Mouse (Mus musculus) layer of hippocampus, adult 8-10 months (tissue): ENCODE measurements around the gene Gabpb1. TPM values are rescaled to one million over a fixed set of nuclear protein-coding genes. Genes with fewer than 3 reads are reported as not detected.

ENCODE experiments used
- DNase-seq, 2 experiments: peaks; one replicate each; pipeline ENCODE4 v3.0.0; 2022; ENCODE audit warnings: low spot score in 2 of 2
- total RNA-seq, 4 experiments: library from RNA; stranded (reverse); gene quantifications; 2 replicates each; pipeline ENCODE4 v1.2.4; 2022

Gabpb1 gene
- 10 to 100 TPM; 16.1 to 23.4 (median 21.3) TPM for total RNA-seq

DNA sequence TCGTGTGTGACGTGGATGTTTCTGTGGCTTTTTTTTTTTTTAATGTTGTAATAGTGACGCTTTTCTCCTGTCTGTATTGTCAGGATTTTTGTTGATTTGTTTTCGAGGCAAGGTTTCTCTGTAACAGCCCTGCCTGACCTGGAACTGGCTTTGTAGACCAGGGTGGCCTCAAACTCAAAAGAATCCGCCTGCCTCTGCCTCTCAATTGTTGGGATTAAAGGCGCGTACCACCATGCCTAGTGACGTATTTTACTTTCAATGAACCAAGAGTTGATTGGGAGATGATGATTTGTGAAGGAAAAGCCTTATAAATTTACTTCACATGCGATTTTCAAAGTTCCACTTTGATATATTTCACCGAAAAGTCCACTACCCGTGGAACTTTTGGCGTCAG, at the start of gene Gabpb1:
Gene Gabpb1 (minus strand): TSS at position 216 of the 394 bp plus-strand sequence.
- DNase-seq, result no peak

DNA sequence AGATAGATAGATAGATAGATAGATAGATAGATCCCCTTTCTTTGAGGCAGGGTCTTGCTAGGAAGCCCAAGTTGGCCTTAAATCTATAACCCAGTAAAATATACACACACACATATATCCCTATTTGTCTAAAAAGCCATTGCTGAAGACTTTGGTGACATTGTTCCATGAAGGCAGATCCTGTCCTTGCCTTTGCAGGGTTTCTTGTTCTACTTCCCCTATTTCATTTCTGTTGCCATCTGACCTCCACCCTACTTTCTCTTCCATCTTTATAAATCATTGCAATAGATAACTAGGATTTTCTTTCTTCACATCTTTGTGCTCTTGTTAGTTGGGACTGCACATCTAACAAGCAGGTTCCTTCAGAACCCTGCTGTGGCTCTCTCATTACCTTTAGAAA, 36.8 kb upstream of the Gabpb1 start:
- no peak for DNase-seq

DNA sequence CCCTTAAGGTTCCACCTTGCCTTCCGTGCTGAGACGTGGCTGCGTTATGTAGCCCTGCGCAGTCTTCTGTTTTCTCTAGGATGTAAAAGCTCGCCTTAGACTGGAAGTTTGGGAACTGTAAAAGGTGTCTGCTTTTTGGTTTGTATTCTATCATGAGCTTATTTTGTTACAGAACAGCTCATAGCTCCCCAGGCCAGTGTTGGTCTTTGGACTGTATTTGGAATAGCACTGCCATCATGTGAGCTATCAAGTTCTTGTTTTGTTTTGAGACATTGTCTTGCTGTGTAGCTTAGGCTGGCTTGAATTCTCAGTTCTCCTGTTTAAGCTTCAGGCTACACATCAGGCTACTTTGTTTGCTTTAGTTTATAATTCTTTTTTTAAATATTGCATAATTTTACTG, 36.4 kb upstream of the Gabpb1 start:
- no peak for DNase-seq

DNA sequence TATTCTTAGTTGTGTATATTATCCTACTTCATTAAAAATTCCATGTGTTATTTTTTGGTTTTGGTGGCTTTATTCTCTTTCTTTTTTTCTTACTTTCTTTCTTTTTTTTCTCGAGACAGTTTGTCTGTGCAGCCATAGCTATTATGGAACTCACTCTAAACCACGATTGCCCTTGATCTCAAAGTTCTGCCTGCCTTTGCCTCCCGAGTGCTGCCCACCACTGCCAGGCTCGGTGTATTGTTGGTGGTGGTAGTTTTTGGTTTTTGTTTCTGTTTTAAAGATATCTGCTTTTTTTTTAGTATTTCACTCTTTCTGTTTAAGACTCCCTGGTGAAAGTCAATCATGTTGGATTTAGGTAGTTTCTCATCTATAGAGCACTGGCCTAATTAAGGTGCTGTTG, 32.2 kb upstream of the Gabpb1 start:
- no peak for DNase-seq

DNA sequence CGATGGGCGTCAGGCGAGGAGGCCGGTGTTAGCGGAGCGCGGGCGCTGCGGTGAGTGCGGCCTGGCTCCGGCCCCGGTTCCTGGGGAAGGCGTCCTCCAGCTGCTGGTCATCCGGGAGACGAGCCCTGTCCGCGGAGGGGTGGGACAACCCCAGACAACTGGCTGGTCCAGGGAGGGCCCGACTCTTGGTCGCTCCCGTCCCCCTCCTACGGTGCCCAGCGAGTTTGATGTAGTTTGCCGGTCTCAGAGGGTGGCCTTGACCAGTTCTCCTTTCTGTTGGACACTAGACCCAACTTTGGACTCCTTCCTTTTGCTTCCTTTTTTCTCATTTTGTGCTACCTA, 31.3 kb upstream of the Gabpb1 start:
- DNase-seq, result no peak

DNA sequence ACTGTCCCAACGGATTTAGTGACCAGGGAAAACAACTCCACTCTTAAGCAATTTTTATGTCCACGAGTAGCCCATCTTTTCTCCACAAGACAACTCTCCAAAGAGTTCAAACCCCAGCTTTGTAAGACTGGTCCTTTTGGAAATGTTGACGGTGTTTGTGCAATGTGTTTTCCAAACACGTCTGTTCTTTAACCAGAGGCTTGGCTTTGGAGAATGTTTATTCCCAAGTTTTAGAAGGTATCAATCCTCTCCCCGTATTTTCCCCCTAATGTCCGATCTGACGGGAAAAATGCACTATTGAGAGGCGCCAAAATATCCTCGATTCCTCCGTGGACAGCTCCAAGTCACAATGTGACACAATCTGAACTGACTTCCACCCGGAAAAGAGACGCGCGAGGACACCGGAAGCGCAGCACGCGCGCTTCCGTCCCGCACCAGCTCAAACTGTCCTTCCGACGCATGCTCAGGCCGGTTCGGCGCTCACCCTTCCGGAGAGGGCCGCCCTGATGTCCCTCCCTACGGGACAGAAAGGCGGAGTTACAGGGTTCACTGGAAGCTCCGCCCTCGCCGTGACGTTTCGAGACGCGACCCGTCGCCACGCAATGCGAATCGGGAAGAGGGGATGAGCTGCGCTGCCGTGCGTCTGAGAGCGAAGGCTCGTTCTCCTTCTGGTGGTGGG, 30.8 kb upstream of the Gabpb1 start, which contains the start of gene Usp8:
Gene Usp8 (plus strand): TSS at position 570 of the 679 bp plus-strand sequence.
- peak; percentile 97 to 98 for DNase-seq

DNA sequence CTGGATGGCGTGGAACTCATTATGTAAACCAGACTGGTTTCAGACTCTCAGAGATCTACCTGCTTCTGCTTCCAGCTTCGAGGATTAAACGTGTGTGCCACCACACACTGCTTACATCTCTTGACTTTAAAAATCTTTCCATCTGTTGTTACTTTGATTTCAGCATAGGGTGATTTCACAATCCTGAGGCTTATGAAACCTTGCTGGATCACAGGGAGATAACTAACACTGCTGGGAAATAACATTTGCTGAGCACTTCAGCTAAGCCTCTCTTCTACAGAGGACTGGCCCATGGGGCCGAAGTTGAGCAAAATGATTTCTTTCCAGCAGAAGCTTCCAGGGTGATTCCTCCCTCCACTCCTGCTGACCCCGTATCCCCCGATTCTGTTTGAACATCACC, 19.1 kb upstream of the Gabpb1 start:
- DNase-seq, result no peak

DNA sequence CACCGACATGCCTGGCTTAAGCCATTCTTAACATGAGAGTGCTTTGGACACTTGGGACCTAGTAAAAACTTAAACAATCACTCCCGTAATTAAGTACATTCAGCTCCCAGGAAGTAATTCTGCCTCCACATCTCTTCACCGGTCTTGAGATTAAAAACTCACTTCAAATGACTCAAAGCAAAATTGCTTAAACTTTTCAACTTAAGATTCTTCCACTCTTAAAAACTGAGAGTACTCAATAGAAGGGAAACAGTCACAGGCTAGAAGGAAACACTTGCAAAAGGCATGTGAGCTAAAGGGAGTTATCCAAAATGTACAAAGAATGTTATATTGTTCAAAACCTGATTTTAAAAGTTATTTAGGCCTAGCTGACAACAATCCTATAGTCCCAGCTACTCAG, 15.2 kb upstream of the Gabpb1 start:
- no peak for DNase-seq

DNA sequence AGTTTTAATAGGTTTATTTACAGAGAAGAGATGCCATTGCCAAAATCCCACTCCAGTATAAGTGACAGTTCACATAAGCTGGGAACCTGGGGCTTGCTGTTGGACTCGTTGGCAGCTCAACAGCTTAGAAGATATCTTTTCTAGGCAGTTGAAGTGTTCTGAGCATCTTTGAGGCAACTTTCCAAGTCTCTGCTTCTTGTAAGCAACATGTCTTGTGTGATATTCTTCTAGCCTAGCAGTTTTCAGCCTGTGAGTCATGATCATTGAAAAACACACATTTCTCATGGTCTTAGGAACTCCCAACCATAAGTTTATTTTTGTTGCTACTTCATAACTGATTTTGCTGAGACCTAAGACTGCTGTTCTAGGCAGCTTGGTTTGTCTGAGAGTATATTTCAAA, 6.8 kb upstream of the Gabpb1 start:
- DNase-seq, result no peak

DNA sequence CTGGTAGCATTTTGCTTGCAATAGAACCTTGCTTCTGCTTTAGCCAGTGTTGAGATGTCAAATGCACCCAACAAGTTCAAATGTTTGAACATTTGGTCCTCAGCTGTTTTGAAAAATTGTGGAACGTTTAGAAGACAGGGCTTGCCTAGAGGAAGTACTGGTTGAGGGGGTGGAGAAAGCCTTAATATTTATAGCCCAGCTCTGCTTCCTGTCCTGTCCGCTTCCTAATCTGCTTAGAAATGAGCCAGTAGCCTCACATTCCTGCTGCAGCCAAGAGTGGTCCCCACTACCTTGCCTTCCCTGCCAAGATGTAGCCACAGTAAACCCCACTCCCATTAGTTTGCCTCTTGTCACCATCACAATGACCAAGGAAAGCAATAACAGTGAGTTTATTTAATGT, 6.2 kb upstream of the Gabpb1 start:
- no peak for DNase-seq

DNA sequence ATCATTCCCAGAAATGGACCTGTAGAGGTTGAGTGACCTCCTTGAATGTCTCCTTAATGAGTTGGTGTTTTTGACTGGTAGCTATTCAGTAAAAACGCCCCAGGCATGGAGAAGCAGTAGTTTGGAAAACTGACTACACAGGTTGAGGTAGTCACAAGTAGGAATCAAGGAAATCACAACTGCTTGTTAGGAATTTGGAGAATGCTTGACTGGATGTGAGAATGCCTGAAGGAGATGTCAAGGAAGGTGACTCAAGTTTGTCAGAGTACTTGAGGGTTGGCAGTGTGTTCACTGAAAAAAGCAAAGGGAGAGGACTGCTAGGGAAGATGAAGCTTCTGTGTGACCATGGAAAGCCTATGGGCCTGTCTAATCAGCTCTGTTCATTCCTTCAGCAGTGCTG, 1.2 kb upstream of the Gabpb1 start:
- DNase-seq, result no peak

DNA sequence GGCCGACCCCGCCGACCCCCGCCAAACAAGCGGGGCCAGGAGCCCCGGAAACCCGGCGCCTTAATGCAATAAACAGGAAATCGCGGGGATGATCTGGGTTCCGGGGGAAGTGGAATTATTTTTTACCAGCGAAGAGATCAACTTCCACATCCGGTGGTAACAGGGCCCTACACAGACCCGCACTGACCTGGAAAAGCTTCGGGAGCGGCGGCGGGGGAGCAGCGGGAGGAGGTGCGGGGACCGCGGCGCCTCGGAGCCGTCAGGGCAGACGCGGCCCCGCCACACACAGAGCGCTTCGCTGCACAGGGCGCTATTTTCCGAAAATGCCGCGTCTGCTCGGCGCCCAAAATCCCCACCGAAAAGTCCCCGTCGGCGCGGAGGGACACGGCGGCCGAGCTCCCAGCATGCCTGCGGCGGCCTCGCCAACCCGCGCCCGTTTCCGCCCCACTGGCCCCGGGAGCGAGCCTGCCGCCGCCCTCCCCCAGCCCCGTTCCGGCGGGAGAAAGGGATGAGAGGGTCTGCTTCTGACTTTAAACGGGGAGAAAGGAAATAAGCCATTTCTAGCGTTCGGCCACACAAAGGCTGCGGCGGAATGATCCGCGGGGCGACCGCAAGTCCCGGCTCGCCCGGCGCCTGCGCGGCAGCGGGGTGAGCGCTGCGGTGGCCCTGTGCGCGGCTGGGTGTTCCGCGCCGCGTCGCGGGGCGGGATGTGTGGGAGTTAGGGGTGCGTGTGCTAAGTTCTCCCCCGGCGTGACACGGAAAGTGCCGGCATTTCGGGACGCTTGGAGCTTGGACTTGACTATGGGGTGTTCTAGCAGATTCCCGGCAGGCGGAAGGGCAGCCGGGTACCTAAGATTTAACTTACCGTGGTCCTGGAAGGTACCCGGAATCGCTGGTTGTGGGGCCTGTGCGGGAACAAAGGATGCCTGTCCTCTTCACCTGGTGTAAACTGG, 692 bp downstream of the Gabpb1 start:
- peak; percentile 72 to 86 for DNase-seq

DNA sequence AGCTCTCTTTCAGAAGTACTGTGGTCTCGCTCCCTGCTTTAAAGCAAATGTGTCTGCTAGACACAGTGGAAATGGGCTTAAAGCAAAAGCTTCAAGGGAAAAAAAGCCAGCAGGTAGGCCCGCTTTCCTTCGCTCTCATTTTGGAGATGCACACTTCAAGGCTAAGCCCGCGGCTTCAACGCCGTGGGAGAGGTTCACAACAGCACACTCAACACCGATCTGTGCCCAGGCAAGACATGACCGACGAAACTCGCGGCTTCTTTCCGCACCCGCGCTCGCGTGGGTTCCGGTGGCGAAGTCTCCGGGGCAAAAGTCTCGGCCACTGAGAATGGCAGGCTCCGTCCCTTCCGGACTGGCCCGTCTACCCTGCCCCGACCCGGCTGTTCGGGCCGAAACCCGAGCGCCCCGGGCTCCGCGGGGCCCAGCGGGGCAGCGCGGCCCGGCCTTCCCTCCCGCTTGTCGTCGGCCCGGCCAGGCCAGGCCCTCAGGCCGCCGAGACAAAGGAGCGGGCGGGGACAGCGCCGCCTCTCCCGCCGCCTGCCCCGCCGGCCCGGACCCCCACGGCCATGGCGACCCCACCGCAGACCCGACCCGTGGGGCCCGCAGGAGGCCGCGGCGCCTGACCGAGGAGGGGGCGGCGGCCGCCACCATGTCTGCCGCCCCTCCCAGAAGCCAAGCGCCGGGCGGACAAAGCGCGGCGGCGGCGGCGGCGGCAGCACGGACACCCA, 1.5 kb downstream of the Gabpb1 start:
- DNase-seq, result peak; percentile 13 to 27

DNA sequence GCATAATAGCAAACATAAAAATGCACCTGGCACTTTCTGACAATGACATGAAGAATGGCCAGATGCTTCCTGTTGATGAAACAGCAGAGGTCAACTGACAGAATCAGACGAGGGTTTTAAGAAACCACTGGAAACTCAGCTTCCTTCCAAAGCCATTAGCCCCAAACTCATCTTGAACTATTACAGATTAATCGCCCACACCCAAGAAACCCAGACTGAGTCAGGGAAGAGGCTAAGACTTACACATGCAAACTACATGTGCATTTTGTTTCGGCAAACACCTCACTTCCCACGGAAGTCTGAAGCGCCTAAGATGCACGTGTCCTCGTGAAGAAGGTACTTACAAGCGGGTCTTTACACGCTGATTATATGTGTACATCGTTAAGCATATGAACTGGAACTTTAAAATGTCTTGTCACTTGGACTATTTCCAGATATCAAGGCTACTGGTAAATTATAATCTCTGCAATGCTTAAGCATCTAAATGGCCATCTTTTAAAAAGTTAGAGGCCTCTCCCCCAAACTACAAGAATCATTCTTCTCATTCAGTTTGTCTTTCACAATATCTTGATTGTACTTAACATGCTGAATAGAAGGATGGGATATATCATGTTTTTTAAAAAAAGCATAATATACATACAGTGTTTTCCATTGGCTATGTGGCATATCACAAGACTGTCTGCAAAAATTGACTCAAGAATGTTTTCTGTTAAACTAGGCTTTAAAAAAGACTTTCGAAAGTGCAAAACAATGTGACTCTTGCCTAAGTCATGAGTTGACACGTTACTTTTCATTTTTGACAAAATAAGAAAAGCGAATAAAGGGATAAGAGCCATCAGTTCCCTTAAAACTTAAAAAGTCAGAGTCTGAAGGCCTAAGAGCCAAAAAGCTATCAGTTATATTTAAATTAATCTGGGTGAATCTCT, 2.6 kb downstream of the Gabpb1 start:
- DNase-seq, result no peak

DNA sequence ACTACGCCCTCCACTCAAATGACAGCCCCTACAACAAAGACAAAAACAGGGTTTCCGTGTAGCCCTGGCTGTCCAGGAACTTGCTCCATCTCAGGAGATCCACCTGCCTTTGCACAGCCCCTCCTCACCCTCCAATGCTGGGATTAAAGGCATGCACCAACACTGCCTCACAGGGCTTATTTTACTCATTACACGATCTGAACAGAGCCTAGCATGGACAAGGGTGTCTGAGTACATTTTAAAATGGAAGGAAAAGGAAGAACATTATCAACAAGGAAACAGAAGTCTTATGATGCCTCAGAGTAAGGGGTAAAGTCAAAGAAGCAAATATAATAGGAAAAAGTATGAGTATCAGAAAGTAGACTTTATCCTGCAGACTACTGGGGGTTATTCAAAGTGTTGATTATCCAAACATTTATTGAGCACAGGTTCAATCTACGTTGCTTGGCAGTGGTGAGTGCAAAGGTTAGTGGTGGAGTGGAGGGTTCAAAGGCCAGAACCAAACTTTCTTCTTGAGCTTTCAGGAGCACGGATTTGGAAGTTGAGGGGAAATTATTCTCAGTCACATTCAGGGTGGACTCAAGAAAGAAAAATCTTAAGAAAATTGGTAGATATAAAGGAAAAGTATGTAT, 7.4 kb downstream of the Gabpb1 start:
- no peak for DNase-seq

DNA sequence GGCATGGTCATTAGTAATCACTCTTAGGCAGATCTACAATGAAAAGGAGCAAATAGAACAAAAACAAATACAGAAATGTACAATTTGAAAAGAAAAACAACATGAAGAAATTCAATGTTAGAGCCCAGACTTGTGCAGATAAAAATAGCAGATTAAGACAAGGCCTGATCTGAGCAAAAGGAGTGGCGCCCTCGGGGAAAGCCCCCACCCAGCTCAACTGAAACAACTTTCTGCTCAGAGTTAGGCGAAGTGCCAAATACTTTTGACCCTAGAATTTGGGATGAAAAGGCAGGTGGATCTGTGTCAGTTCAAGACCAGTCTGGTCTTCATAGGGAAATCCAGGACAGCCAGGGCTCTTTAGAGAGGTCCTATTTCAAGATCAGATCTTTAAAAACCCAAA, 10.2 kb downstream of the Gabpb1 start:
- DNase-seq, result no peak

DNA sequence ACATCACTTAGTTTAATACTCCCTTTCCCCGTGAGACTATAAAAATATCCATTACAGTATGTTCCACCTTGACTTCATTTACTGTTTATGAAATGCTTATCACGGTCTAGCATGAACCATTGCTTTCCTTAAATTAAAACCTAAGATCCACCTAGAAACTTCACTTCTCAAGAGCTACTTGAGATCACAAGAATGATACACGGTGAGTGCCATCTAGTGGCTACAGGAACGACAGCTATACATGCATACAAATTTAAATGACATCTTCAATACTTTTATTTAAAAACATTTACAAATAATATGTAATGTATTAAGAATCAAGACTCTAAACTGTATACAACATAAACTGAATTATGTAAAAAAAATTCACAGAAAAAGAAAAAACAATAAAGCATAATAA, 12.7 kb downstream of the Gabpb1 start:
- DNase-seq, result no peak

DNA sequence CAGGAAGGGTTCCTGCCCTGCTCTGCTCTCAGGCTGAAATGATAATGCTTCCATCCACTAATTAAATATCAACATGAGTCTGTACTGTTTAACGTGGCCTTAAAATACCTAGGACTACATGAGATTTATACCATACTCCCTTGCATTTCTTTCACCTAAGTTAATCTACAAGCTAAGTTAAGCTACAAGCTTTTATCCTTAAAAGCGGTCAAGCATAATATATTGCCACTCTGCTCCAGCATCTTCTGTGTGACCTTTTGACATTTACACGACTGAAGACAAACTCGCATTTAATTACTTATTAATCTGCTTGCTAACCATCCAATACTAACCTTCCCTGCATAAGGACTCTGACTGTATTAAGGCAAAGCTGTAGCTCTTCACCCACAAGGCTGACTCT, 23.2 kb downstream of the Gabpb1 start:
- DNase-seq, result no peak

DNA sequence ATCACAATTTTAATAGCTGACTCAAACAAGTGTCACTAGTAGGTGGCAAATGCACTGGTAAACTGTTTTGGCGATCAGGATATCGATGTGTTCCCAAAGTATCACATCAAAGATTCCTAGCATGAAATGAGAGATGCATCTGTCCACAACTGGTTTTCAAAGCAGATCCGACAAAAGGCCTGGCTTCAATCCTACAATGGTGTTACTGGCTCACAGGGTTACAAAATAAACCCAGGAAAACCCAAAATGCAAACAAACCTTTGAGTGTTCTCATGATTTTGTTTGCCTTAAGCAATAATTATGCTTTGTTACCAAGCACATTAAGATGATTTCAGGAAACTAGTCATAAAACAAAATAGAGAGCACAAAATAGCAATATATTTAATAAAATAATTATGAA, 28.4 kb downstream of the Gabpb1 start:
- no peak for DNase-seq

DNA sequence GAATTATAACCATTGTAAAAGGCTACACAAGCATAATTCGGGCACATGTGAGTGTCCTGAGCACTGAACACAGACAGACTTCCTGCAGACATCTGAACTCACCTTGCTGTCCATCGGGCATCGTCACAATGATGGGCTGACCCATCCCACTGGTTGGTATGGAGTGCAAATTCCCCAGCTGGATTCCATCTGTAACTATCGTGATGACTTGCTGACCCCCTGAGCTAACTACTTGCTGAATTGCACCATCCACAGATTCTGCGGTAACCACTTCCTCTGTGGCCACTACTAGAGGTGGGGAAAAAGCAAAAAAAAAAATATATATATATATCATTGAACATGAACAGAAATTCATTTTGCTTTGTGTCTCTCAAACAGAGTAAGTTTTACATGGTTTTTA, 29.7 kb downstream of the Gabpb1 start:
- DNase-seq, result no peak

DNA sequence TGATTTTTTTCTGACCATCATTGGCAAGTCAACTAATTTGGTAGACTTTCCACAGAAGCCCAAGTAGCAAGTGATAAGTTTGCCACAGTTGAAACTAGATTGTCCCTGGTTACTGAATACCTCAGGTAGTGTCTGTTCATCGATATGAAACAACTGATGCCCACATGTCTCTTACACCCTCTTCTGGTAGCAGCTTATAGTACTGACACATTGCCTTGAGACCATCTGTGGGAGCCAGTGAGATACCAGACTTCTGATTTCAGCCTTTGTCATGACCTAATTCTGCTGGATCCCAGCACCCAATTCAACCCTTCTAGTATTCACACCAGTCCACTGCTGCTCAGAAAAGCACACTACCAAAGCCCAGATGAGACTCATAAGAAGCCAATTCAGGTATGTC, 31.4 kb downstream of the Gabpb1 start:
- DNase-seq, result no peak
